28 mouse cellular contexts compared by ENCODE assay signal in genomic region chr6:117195270-117195669, GRCm38 (mm10).
"Had no signal": no experiment of that assay in that cellular context is flagged by ENCODE, and none has a peak within 500 bp of the region (broad histone marks: within the 10 kb centered on the region; RNA-seq: fewer than 3 reads in every experiment).

No protein-coding gene starts in this region.

- ATAC-seq: forebrain, embryonic 13.5 days; forebrain, embryonic 14.5 days; forebrain, embryonic 15.5 days; forebrain, embryonic 16.5 days; forebrain, postnatal 0 days had no signal

- H3K27me3 ChIP-seq: embryonic facial prominence, embryonic 12.5 days; forebrain, embryonic 12.5 days; forebrain, embryonic 13.5 days; forebrain, embryonic 15.5 days had no signal

- H3K4me2 ChIP-seq: embryonic facial prominence, embryonic 12.5 days; embryonic facial prominence, embryonic 13.5 days; embryonic facial prominence, embryonic 15.5 days; forebrain, embryonic 12.5 days; forebrain, embryonic 13.5 days; forebrain, embryonic 15.5 days had no signal

- H3K9ac ChIP-seq: embryonic facial prominence, embryonic 12.5 days; embryonic facial prominence, embryonic 13.5 days; embryonic facial prominence, embryonic 15.5 days; forebrain, embryonic 12.5 days; forebrain, embryonic 13.5 days; forebrain, embryonic 15.5 days; forebrain, postnatal 0 days had no signal

- H3K36me3 ChIP-seq: embryonic facial prominence, embryonic 10.5 days; embryonic facial prominence, embryonic 12.5 days; embryonic facial prominence, embryonic 13.5 days; embryonic facial prominence, embryonic 15.5 days; forebrain, embryonic 10.5 days; forebrain, embryonic 12.5 days; forebrain, embryonic 15.5 days had no signal

- H3K27ac ChIP-seq: embryonic facial prominence, embryonic 10.5 days; embryonic facial prominence, embryonic 12.5 days; embryonic facial prominence, embryonic 13.5 days; embryonic facial prominence, embryonic 15.5 days; forebrain, embryonic 10.5 days; forebrain, embryonic 12.5 days; forebrain, embryonic 13.5 days; forebrain, embryonic 15.5 days; gastrocnemius, adult 2 months; heart, adult 2 months had no signal

- DNase-seq: cerebellum, adult 2 months; cerebellum, adult 8-10 months; cerebellum, adult 9-10 months; cerebellum, adult 9-11 months; cerebellum, postnatal 14 days; cerebellum, postnatal 25 days; cerebellum, postnatal 36 days; embryo, embryonic 11 days; forebrain, postnatal 0 days; gastrocnemius, adult 2 months; gastrocnemius, postnatal 10 days; gastrocnemius, postnatal 14 days; gastrocnemius, postnatal 25 days; gastrocnemius, postnatal 36 days; heart, adult 11 months; heart, adult 18-20 months; heart, adult 2 months had no signal

- H3K9me3 ChIP-seq: embryonic facial prominence, embryonic 10.5 days; embryonic facial prominence, embryonic 12.5 days; embryonic facial prominence, embryonic 13.5 days; embryonic facial prominence, embryonic 15.5 days; forebrain, embryonic 10.5 days; forebrain, embryonic 12.5 days; forebrain, embryonic 13.5 days; forebrain, embryonic 15.5 days had no signal

- H3K4me3 ChIP-seq: embryonic facial prominence, embryonic 10.5 days; embryonic facial prominence, embryonic 12.5 days; embryonic facial prominence, embryonic 13.5 days; embryonic facial prominence, embryonic 15.5 days; erythroblast, embryonic 14.5 days; forebrain, embryonic 10.5 days; forebrain, embryonic 12.5 days; forebrain, embryonic 13.5 days; forebrain, embryonic 15.5 days; gastrocnemius, adult 2 months; heart, adult 2 months had no signal

- H3K4me1 ChIP-seq: embryonic facial prominence, embryonic 12.5 days; embryonic facial prominence, embryonic 15.5 days; forebrain, embryonic 12.5 days; forebrain, embryonic 13.5 days; forebrain, embryonic 15.5 days had no signal
